Mouse (Mus musculus): ENCODE measurements around the gene Spata31d1d.

GRCm38 (mm10) chr13:59738455-59738854 is 6.9 kb upstream of the Spata31d1d start:
- TF ChIP-seq CTCF (IDR thresholded peaks at IDR 0.05), result no peak
- TF ChIP-seq EP300 (IDR thresholded peaks at IDR 0.05), result no peak
